Mouse (Mus musculus) layer of hippocampus, postnatal 25 days (tissue): ENCODE results near the gene Grik1. TPM values are rescaled to one million over a fixed set of nuclear protein-coding genes. Genes with fewer than 3 reads are reported as not detected.

ENCODE experiments used
- DNase-seq, 2 experiments: peaks; one replicate each; pipeline ENCODE4 v3.0.0; 2022; ENCODE audit warnings: mixed read lengths in 2 of 2, low spot score in 1 of 2; ENCODE audit errors: extremely low spot score in 1 of 2
- total RNA-seq, 2 experiments: library from RNA; stranded (reverse); gene quantifications; 2 replicates each; pipeline ENCODE4 v1.2.3; 2021

Grik1 gene
- total RNA-seq, 2 experiments from 2014 or later, result 12.9 to 16.1 TPM

DNA sequence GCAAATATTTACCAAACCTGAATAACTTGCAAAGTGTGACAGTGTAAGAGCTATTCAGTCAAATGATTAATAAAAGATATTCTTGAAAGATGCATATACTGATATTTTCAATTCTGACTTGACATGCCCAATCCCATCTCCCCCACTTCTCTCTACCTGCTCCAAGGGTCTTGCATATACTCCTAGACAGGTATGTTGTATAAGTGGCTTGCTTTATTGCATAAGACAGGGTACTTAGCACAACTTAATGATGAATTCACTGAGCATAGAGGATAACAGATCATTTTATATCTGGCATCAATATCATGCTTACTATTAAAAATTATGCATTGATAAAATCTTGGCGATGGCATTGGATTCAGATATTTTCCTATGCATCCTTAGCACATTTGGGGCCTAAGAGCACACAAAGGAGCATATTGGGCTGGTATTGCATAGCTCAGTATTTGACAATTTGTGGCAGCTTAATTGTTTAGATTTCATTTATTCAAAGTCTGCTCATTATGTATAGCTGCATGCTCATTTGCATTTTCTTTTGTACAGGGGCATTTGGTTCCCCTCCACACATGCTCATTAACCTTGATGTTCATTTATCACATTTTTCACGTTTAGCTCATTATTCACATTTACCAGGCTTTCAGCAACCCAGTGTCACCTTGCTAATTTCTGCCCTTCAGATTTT, 316.5 kb downstream of the Grik1 start:
- DNase-seq, result no peak

DNA sequence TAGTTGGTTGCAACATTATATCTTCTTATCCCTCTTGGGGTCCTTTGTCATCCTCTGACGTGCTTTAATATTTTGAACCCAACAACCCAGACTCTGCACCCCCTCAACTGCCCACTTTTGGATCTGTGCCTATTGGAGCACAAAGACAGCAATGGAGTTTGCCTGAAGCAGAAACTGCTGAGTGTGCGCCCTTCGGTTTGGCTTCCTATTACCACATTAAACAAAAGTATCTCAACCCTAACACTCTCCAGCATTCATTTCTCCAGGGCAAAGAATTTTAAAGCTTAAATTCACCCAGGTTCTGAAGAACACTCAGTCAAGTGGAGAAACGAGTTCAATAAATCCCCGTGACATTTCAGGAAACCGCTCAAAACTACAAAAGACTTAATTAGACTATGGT, 318.2 kb downstream of the Grik1 start:
- no peak for DNase-seq

DNA sequence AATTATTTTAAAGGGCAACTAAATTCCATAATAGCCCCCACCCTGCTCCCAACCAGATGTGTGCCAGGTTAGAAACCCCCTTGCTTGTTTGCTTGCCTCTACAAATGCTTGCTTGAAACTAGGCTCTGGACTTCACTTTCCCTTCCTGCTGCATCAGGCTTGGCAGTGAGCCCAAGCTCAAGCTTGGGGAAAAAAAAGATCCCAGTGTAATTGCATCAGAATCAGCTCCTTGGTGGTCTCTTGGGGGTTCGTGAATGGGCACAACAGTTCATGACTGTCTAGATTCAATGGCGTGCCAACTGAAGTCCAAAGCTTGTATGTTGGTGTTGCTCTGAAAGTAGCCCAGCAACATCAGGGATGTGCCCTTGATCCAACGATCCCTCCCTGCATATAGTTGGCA, 320.1 kb downstream of the Grik1 start:
- no peak for DNase-seq

DNA sequence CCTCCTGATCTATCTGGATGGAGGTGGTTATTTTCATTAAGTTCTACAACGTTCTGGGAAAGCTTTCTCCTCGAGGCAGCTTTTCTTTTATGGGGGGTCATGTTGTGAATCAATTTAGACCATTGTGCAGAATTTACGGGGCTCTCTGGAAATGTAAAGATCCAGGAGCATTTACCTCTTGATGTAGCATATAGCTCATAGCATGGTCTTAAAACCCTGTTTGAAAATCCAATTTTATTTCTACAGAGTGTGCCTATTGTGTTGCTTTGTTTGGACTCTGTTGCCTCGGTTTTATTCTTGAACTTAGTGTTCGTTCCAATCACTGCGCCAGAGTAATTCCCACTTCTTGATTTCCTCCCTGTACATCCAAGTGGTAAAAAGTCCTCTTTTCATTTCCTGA, 328.6 kb downstream of the Grik1 start:
- no peak for DNase-seq

DNA sequence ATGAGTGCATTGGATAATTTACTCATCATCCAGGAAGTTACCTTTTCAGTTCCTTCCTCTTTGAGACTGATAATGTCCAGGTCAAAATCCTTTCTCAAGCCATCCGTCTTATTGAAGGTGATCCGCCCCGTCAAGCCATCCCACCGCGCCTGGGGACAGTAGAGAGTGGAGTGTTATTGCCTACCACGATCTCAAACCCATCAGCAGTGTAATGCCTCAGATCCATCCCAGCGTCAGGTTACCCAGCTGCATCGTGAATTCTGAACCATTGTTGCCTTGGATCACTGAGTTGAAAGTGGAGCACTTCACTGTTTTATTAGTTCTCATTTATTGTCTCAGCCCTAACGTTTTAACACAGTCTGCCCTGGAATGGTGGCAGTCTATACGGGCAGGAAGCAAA, 332.6 kb downstream of the Grik1 start:
- no peak for DNase-seq

DNA sequence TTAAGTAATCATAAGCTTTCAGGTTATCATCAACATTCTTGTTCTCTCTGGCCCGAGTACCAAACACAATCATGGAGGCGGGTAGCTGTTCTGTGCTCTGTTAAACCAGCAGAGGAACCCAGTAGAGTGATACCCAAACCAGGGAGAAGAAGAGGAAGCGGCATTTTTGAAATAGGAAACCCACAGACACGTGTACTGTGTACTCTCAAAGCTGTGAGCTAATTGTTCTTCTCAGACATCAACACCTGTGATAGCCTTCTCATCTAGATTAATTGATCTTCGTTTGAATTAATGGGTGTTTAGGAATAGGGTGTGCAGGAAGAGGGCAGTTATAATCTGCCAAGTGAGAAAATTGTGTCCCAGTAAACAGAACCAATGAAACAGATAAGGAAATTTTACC, 333.9 kb downstream of the Grik1 start:
- DNase-seq, result no peak

DNA sequence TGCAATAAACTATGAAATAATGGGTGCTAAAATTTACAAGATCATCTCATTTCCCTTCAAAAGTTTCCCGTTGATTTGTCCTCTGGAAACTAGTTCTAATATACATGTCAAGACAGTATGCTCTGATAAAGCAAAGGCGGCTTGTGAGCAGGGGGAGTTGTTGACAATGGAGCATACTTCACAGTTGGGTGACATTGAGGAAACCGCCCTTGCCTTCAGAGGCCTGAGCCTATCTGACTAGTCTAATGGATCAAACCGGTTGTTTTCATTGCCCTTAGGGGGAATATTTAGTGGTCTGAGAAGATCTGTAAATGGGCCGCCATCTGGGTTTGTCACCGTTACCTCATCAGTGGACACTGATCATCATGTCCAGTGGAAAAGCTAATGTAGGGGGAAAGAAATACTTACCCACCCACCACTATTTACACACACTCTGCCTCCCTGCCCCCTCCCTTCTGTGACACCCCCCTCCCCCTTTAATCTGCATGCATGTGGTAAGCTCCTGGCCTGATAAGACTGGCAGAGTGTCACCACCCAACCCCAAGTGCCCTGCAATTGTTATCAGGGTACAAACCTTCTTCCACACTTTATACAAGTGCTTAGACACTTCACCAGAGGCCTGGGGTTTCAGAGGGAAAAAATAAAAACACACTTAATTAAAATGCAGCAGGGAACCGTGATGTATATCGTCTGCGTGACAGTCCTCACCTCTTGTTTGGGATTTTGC, 335.2 kb downstream of the Grik1 start:
- DNase-seq, result no peak

DNA sequence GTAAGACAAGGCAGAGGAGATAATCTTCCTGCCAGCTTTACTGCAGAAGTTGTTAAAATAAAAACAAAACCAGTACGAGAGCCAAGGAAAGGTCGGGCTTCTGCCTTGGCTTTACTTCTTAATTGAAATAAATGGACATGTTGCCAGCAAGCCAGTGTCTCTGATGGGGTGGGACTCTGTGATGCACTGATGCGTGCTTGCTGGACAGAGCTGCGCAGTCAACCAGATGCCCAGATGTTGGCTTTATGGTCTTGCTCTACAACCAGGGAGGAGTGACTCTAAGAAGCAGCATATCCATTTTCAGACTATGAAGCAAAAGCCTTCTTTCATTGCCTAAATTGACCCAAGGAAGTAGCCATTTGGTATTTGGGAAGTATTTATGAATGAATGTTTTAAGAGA, 336.9 kb downstream of the Grik1 start:
- no peak for DNase-seq

DNA sequence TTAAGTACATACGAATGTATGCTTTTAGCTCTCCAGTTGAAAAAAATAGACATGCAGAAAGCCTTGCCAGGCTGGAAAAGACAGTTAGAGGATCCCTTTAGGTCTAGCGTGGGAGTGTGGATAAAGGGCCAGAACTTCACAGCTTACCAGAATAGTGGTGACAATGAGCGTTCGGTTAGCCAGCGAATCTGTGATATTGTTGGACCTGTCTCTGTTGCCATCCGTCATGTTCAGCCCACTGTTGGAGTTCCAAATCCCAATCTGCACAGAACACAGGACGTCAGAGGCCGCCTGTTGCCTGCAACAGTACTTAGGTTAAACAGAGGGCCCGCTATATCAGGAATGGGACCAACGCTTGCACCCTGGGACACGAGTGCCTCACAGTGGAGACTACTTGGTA, 340.2 kb downstream of the Grik1 start:
- no peak for DNase-seq

DNA sequence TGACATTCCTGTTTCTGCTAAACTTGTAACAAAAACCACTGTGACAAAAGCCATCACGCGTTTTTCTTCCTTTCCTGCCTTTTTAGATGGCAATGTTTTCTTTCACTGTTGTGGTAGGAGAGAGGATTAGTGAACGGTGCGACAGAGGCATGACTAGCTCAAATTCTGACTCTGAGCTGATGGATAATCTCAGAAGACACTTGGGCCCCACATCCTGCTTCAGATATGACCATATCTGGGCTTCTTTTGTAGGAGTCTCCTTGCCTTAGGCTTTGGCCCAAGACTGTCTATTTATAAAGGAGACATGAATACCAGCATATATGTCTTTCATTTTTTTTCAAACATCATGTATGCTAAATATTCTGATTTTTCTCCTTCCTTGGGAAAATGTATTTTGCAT, 341.9 kb downstream of the Grik1 start:
- no peak for DNase-seq

DNA sequence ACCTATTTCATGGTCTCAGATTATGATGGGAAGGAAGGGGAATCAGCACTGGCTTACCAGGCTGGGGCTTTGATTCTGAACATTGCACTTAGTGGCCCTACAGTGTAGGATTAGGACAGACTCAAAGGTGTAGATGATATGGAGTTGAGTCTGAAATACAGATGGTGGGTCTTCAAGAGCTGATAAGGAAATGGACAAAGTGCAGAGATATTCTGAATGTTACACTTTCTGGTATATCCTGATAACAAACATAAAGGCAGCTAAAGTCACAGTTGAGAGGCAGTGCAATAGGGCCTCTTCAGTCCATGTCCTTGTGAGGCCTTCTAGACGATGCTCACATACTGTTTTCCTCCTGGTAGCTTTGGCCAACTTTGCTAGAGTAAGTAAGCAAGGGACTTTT, 345.7 kb downstream of the Grik1 start:
- no peak for DNase-seq

DNA sequence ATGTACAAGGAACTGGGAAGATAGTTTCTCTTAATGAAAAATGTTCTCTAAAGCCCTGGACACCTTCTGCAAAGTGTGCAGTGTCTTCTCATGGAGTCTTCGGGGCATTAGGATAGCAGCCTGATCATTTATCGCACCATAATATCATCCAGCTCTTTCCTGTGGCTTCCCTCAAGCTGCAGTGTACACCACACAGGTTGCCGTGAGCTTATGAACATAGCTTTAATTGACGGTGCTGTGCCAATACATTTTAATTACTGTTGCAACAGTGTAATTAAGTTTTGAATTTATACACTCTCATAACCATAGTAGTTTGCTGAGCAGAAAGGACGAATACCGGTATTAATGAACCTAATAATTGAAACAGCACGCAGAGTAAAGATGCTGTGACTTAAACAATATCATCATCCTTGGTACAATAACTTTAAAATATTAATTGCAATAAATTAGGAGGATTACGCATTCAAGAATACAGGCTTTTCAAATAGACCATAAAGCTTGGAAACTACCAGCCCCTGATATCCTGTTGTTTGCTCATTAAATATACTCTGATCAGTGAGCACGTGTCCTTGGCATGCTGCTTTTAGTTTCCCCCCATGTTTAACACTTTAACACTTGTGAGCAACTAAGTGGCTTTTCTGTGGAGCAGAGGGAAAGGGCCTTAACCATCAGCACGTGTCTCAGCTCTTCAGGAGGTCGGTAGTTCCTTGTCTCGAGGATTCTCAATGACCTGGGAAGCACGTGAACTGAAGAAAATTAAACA, 347.8 kb downstream of the Grik1 start:
- no peak for DNase-seq

DNA sequence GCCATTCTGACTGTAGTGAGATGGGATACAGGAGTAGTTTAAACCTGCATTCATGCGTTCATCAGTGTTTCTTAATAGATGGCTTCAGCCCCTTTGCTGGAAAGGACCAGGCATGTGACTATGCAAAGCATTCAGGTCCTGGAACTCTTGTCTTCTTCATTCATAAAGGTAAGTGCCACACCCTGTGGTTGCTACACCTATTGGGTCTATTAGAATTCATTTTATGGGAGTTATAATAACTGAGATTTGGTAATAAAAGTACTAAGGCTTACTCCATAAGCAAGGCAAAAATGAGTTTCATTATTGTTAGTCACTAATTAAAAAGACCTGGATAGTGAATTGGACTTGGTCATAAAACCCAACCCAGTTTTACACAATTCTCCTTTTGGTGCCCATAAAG, 355.4 kb downstream of the Grik1 start:
- DNase-seq, result no peak

DNA sequence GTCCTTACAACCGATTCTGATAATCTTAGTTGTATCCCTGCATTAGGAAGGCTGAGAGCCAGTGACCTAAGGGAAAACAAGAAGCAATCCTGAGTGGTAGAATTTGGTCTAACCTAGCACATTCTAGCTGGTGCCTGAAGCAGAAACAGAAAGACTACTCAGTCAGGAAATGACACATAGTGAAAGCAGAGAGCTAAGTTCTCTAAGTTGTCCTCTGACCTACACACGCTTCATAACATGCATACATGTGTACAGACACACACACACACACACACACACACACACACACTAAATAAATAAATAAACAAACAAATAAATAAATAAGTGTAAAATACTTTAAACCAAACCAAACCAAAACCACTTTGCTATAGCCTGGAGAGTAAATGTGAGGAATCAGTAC, 358.7 kb downstream of the Grik1 start:
- no peak for DNase-seq

DNA sequence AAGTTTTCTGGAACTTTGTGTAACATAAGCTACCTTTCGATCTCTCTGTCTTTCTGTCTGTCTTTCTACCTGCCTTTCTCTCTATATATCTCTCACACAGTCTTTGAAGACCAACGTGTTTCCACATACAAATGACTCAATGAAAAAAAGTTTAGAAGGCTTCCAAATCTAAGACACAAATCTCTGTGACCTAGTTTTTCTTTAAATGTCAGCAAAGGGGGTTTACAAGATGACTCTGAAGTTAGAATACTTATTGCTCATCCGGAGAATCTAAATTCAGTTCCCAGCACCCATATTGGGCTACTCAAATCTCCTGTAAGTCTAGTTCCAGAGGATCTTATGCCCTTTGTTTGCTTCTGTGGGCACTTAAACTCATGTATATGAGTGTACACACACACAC, 359.5 kb downstream of the Grik1 start:
- no peak for DNase-seq

DNA sequence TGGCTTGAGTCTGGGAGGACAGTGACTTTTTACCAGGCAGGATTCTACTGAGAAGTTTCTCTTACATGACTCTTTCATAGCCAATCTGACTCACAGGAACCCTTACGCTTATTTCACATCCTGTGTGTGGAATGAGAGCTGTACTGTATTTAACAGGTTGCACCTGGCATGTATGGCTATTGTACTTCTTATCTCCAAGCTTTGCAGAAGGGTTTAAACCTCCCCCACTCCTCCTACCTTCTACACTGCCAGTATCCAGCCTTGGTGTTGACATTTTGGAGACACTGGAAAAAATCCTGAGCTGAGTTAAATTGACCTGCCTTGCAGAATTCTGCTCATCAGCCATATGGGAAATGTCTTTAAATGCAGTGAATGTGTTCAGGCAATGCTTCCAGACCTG, 361.4 kb downstream of the Grik1 start:
- DNase-seq, result no peak

DNA sequence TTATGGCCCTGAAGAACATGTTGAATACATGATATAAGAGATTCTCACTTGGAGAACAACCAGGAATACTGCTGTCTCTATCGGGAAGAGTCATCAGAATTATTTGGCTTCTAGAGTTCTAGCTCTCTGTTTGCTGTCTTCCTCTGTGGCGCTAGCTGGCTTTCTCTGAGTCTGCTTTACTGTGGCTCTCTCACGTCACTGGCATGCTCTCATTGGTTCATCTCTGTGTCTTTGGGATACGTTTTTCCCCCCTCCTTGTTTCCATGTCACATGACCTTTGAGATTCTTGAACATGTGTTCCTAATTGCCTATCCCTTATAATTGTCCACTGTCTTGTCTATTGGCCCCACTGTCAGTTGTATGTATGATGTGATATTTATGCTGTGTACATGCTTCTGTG, 372.2 kb downstream of the Grik1 start:
- no peak for DNase-seq

DNA sequence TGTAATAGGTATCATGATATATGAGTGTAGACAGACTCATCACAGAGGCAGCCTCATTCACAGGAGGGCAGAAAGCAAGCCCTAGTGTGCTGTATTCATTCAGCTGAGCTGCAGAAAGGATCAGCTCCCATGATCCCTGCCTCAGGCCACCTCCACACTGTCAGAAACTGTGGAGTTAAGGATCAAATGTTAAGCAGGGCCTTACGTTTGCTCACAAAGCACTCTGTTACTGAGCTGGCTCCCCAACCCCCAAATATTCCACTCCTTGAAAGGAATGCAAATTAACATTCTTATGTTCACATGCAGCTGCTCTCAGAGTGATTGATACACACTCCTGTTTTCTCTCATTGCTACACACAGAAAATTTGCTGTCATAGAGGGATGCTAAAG, 372.9 kb downstream of the Grik1 start:
- no peak for DNase-seq

DNA sequence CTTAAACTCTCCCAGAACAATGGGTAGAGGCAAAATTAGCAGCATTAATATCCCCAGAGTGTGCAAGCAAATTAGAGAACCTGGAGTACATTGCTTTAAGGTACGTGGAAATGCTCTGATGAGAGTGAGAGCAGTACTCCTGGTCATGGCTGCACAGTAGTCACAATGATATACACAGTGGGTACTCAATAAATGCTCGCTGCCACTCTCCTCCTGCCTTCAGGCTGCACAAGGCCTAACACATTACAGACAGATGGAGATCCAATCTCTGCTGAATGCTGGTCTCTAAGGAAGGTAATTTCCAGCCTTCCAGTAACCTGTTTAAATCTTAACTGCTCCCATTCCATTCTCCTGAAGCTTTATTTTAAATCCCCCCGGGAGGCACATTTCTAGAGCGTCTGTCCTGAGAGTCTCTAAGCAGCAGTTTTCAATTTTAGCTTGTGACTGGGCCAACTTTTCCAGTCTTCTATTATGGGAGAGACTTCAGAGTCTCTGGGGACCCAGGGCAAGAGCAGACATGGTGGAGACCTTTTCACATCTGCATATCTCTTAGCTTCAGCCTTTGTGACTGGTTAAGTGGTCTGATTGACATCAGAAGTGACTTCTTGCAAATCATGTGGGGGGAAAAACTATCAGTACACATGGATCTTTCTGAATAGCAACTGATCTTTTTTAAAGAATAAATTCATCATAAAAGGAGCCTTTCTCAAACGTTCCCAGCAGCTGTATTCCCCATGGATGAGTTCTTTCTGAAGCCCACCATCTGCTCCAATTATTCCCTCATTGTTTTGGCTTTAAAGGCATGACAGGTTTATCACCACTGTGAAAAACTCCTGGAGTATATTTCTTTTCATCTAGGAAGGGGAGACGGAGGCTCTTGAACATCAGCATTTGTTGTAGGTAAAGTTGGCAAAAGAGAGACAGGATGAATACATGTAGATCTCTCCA, 373.6 kb downstream of the Grik1 start:
- DNase-seq, result no peak

DNA sequence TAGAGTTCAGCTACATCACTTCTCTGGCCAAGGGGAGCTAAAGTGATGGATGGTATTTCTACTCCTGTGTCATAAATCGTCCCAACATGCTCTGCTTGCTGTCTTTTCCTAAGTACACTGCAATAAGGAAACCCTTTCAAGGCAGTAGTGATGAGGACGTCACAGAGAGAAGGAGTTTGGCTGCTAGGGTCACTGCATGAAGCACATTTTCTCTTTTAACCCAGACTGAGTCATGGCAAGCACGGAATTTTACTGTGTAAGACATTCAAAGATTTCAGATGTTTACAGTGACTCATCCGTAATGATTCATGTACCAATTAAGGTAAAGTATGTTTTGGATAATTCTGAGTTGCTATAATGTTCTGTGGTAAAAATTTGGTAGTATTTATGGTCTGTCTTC, 374.9 kb downstream of the Grik1 start:
- no peak for DNase-seq

DNA sequence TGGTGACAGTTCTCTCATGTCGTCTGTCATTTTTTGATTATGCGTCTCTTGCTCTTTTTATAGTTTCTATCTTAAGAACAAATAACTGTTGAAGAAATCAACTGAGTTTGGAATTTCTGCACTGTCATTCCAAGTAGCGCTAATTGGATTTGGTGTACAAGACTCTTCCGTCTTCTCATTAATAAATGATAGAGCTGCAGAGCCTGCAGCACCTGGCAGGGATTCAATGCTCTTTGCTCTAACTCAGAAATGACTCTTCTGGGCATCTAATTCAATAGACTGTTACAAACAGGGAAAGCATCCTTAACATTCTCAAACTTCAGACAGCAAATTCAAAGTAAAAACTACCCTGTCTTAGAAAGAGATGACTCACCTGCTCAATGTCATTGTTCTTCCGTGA, 376.3 kb downstream of the Grik1 start:
- DNase-seq, result no peak
